Mouse (Mus musculus): Measurements from ENCODE around the gene Dxo. TPM values are rescaled to one million over a fixed set of nuclear protein-coding genes. Genes with fewer than 3 reads are reported as not detected.

Gene Dxo
- polyA plus RNA-seq, 1 experiment from 2014 or later = 84.9 TPM

GRCm38 (mm10) chr17:34844884-34845283 is 8.1 kb downstream of the Dxo start:
- Histone ChIP-seq H3K36me3 (ENCODE audit: control insufficient read depth, insufficient read depth, low read length) (peaks cover 8% of the 10 kb centered on the region), H3K4me2 (ENCODE audit: low read depth, low read length, severe bottlenecking) (no peak overlapping the region), H3K9me3 (ENCODE audit: control insufficient read depth, low read length) (no peaks in the 10 kb centered on the region), H3K9ac (ENCODE audit: low read length) (no peak overlapping the region), H3K27ac (ENCODE audit: low read depth, low read length) (no peak overlapping the region), H3K4me1 (replicated peaks; ENCODE audit: control insufficient read depth, insufficient read depth, low read length) (peaks cover 2% of the 10 kb centered on the region; the same call in 1 of the 2 replicates), H3K27me3 (ENCODE audit: control insufficient read depth, insufficient read depth, low read length) (no peaks in the 10 kb centered on the region), H3K4me3 (ENCODE audit: low read depth, low read length) (no peak overlapping the region)
- 92% methylated on average over 13 of the region's 13 CpGs for WGBS
- no peak for ATAC-seq (replicated peaks; ENCODE audit: low FRiP score)
- DNase-seq (ENCODE audit: low spot score) = no peak

GRCm38 (mm10) chr17:34847192-34847591 is 10.4 kb downstream of the Dxo start:
- DNase-seq (ENCODE audit: low spot score) (no peak), ATAC-seq (replicated peaks; ENCODE audit: low FRiP score) (no peak)
- H3K4me1 ChIP-seq (replicated peaks; ENCODE audit: control insufficient read depth, insufficient read depth, low read length) = peaks cover 10% of the 10 kb centered on the region
- peaks cover 2% of the 10 kb centered on the region for H3K36me3 ChIP-seq (ENCODE audit: control insufficient read depth, insufficient read depth, low read length)
- 89% methylated on average over 6 of the region's 6 CpGs for WGBS
- H3K9me3 ChIP-seq (ENCODE audit: control insufficient read depth, low read length) = no peaks in the 10 kb centered on the region
- H3K27me3 ChIP-seq (ENCODE audit: control insufficient read depth, insufficient read depth, low read length) = no peaks in the 10 kb centered on the region
- no peak overlapping the region for H3K27ac ChIP-seq (ENCODE audit: low read depth, low read length)
- H3K4me3 ChIP-seq (ENCODE audit: low read depth, low read length) = no peak overlapping the region
- no peak overlapping the region for H3K4me2 ChIP-seq (ENCODE audit: low read depth, low read length, severe bottlenecking)
- no peak overlapping the region for H3K9ac ChIP-seq (ENCODE audit: low read length)

DNA sequence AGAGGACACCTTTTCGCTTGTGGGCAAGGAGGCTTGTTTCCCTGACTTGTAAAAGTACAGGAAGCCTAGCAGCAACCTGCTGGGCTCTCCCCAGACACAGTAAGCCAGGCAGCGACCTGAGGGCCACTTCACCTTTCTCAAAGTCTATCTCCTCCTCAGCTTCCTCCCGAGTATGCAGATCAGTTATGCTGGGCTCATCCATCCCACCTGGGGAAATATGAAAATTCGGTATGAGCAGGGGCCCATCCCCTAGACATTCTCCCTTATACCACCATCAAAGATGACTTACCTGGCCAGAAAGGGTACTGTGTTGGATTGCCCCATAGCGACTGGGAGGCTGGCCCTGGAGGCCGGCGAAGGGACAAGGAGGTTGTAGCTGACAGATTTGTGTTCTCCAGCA is 10.8 kb downstream of the Dxo start:
- 93% methylated on average over 7 of the region's 7 CpGs for WGBS
- DNase-seq (ENCODE audit: low spot score) (no peak), ATAC-seq (replicated peaks; ENCODE audit: low FRiP score) (no peak)
- Histone ChIP-seq H3K36me3 (ENCODE audit: control insufficient read depth, insufficient read depth, low read length) (peaks cover 6% of the 10 kb centered on the region), H3K9me3 (ENCODE audit: control insufficient read depth, low read length) (no peaks in the 10 kb centered on the region), H3K27me3 (ENCODE audit: control insufficient read depth, insufficient read depth, low read length) (no peaks in the 10 kb centered on the region), H3K4me2 (ENCODE audit: low read depth, low read length, severe bottlenecking) (no peak overlapping the region), H3K27ac (ENCODE audit: low read depth, low read length) (no peak overlapping the region), H3K9ac (ENCODE audit: low read length) (no peak overlapping the region), H3K4me1 (replicated peaks; ENCODE audit: control insufficient read depth, insufficient read depth, low read length) (peaks cover 10% of the 10 kb centered on the region), H3K4me3 (ENCODE audit: low read depth, low read length) (no peak overlapping the region)

DNA sequence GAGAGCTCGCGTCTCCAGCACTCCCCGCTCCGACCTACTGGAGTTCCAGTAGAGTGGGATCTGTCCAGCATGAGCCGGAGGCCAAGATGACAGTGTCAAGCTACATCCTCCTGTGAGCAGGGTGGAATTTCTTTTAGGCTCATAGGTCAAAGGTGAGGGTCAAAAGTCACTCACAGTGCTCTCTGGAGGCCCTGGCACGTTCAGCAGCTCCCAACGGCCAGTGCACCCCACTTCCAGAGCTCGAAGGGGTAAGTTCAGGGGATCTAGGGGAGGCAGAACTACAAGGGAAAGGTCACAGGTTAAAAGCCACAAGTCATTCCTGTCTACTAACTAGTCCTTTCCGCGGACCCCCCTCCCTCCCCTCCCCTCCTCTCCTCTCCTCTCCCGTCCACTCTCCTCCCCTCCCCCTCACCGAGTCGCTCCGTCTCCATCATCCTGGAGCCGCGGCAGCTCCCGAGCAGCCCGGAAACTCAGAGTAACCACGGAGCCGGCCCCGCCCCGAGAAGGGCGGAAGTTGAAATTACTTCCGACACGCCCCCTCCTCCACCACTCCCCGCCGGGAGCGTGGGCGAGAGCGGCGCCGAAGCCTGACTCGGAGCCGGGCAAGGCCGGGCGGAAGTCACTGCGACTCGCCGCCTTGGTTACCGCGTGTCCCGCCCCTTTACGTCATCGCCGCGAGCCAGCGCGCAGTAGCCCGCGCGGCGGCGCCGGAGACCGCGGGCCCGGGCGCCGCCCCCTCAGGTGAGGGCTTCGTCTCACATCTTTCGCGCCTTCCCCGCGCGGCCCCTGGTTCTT is 13.1 kb downstream of the Dxo start, which contains the start of the genes Skiv2l and Nelfe:
Gene Skiv2l, minus strand, starts transcription at position 489 of the 795 bp plus-strand sequence.
Gene Nelfe, plus strand, starts transcription at position 670 of the 795 bp plus-strand sequence.
- H3K9me3 ChIP-seq (ENCODE audit: control insufficient read depth, low read length) = no peaks in the 10 kb centered on the region
- H3K9ac ChIP-seq (ENCODE audit: low read length) = peak within 1 kb of the TSS; percentile 80
- peaks cover 10% of the 10 kb centered on the region for H3K4me1 ChIP-seq (replicated peaks; ENCODE audit: control insufficient read depth, insufficient read depth, low read length)
- H3K4me3 ChIP-seq (ENCODE audit: low read depth, low read length) = peak within 1 kb of the TSS; percentile 63
- peaks cover 17% of the 10 kb centered on the region for H3K36me3 ChIP-seq (ENCODE audit: control insufficient read depth, insufficient read depth, low read length)
- DNase-seq (ENCODE audit: low spot score) = peak; percentile 99
- ATAC-seq (replicated peaks; ENCODE audit: low FRiP score) = peak; percentile 97
- under 1% methylated on average over 58 of the region's 65 CpGs for WGBS
- peak within 1 kb of the TSS; percentile 90 for H3K4me2 ChIP-seq (ENCODE audit: low read depth, low read length, severe bottlenecking)
- no peaks in the 10 kb centered on the region for H3K27me3 ChIP-seq (ENCODE audit: control insufficient read depth, insufficient read depth, low read length)
- H3K27ac ChIP-seq (ENCODE audit: low read depth, low read length) = no peak within 1 kb of the TSS

GRCm38 (mm10) chr17:34850517-34851125 is 13.8 kb downstream of the Dxo start:
- peak overlapping the region; percentile 90 for H3K4me2 ChIP-seq (ENCODE audit: low read depth, low read length, severe bottlenecking)
- no peaks in the 10 kb centered on the region for H3K27me3 ChIP-seq (ENCODE audit: control insufficient read depth, insufficient read depth, low read length)
- peaks cover 17% of the 10 kb centered on the region for H3K36me3 ChIP-seq (ENCODE audit: control insufficient read depth, insufficient read depth, low read length)
- peaks cover 10% of the 10 kb centered on the region for H3K4me1 ChIP-seq (replicated peaks; ENCODE audit: control insufficient read depth, insufficient read depth, low read length)
- ATAC-seq (replicated peaks; ENCODE audit: low FRiP score) = no peak
- WGBS = 2% methylated on average over 25 of the region's 25 CpGs
- peak overlapping the region; percentile 80 for H3K9ac ChIP-seq (ENCODE audit: low read length)
- DNase-seq (ENCODE audit: low spot score) = no peak
- H3K4me3 ChIP-seq (ENCODE audit: low read depth, low read length) = peak overlapping the region; percentile 63
- H3K27ac ChIP-seq (ENCODE audit: low read depth, low read length) = no peak overlapping the region
- H3K9me3 ChIP-seq (ENCODE audit: control insufficient read depth, low read length) = no peaks in the 10 kb centered on the region

DNA sequence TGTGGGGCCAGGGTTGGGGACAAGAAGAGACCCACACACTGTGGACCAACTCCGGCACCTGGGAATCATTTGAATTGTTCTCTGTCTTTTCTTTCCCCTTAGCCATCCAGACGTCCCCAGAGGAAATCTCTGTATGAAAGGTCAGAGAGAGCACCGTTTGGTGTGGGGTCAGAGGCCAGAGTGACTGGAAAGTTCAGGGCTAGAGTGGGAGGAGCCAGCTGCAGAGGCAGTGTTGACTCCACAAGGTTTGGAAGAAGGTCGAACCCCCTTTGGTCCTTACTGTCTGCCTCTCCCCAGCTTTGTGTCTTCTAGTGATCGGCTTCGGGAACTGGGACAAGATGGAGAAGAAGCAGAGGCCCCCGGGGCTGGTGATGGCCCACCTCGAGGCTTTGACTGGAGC is 16.7 kb downstream of the Dxo start:
- H3K36me3 ChIP-seq (ENCODE audit: control insufficient read depth, insufficient read depth, low read length) = peaks cover 19% of the 10 kb centered on the region
- WGBS = 78% methylated on average over 8 of the region's 8 CpGs
- no peak for ATAC-seq (replicated peaks; ENCODE audit: low FRiP score)
- H3K9ac ChIP-seq (ENCODE audit: low read length) = no peak overlapping the region
- no peak for DNase-seq (ENCODE audit: low spot score)
- H3K4me1 ChIP-seq (replicated peaks; ENCODE audit: control insufficient read depth, insufficient read depth, low read length) = peaks cover 10% of the 10 kb centered on the region
- no peak overlapping the region for H3K4me2 ChIP-seq (ENCODE audit: low read depth, low read length, severe bottlenecking)
- H3K4me3 ChIP-seq (ENCODE audit: low read depth, low read length) = no peak overlapping the region
- no peaks in the 10 kb centered on the region for H3K9me3 ChIP-seq (ENCODE audit: control insufficient read depth, low read length)
- no peak overlapping the region for H3K27ac ChIP-seq (ENCODE audit: low read depth, low read length)
- no peaks in the 10 kb centered on the region for H3K27me3 ChIP-seq (ENCODE audit: control insufficient read depth, insufficient read depth, low read length)

GRCm38 (mm10) chr17:34854761-34855160 is 17.9 kb downstream of the Dxo start:
- Histone ChIP-seq H3K4me2 (ENCODE audit: low read depth, low read length, severe bottlenecking) (no peak overlapping the region), H3K4me1 (replicated peaks; ENCODE audit: control insufficient read depth, insufficient read depth, low read length) (peaks cover 9% of the 10 kb centered on the region; the same call in 1 of the 2 replicates), H3K9ac (ENCODE audit: low read length) (no peak overlapping the region), H3K27me3 (ENCODE audit: control insufficient read depth, insufficient read depth, low read length) (no peaks in the 10 kb centered on the region), H3K9me3 (ENCODE audit: control insufficient read depth, low read length) (no peaks in the 10 kb centered on the region), H3K27ac (ENCODE audit: low read depth, low read length) (no peak overlapping the region), H3K36me3 (ENCODE audit: control insufficient read depth, insufficient read depth, low read length) (peaks cover 19% of the 10 kb centered on the region), H3K4me3 (ENCODE audit: low read depth, low read length) (no peak overlapping the region)
- 86% methylated on average over 3 of the region's 3 CpGs for WGBS
- DNase-seq (ENCODE audit: low spot score) (no peak), ATAC-seq (replicated peaks; ENCODE audit: low FRiP score) (no peak)

DNA sequence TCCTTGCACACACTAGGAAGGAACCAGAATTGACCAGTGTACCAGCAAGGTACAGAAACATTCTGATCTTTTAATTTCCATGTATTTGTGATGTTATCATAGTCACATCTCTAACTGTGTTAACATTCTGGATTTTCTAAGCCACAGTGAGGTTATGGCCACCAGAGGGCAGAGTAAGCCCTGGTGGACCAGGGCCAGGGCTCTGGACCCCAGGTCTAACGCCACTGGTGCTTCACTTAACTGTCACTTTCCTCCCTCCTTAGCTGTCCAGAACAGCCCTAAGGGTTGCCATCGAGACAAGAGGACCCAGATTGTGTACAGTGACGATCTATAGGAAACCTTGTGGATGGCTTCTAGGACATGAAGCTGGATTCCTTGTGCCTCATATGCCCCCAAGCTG is 19.0 kb downstream of the Dxo start:
- H3K4me2 ChIP-seq (ENCODE audit: low read depth, low read length, severe bottlenecking) = no peak overlapping the region
- no peak for ATAC-seq (replicated peaks; ENCODE audit: low FRiP score)
- H3K4me3 ChIP-seq (ENCODE audit: low read depth, low read length) = no peak overlapping the region
- WGBS = 43% methylated on average over 3 of the region's 3 CpGs
- H3K9me3 ChIP-seq (ENCODE audit: control insufficient read depth, low read length) = no peaks in the 10 kb centered on the region
- peaks cover 19% of the 10 kb centered on the region for H3K36me3 ChIP-seq (ENCODE audit: control insufficient read depth, insufficient read depth, low read length)
- no peak overlapping the region for H3K27ac ChIP-seq (ENCODE audit: low read depth, low read length)
- H3K9ac ChIP-seq (ENCODE audit: low read length) = no peak overlapping the region
- DNase-seq (ENCODE audit: low spot score) = no peak
- no peaks in the 10 kb centered on the region for H3K27me3 ChIP-seq (ENCODE audit: control insufficient read depth, insufficient read depth, low read length)
- H3K4me1 ChIP-seq (replicated peaks; ENCODE audit: control insufficient read depth, insufficient read depth, low read length) = peaks cover 8% of the 10 kb centered on the region; the same call in 1 of the 2 replicates

Measured in forebrain, embryonic 11.5 days (tissue).